Mouse (Mus musculus) myocyte (in vitro differentiated cells): ENCODE measurements around the gene Creb1.

Source experiments
- CEBPB ChIP-seq: IDR thresholded peaks from 2 replicates; pipeline ENCODE4 v1.6.1; 2011; ENCODE audit warnings: mild to moderate bottlenecking, moderate library complexity; ENCODE audit not compliant: poor library complexity, insufficient read depth, severe bottlenecking
- E2F4 ChIP-seq: IDR thresholded peaks from one replicate; pipeline ENCODE4 v1.6.1; 2011; ENCODE audit warnings: mild to moderate bottlenecking, control low read depth, moderate library complexity; ENCODE audit not compliant: insufficient read depth
- MAX ChIP-seq: IDR thresholded peaks from one replicate; pipeline ENCODE4 v1.6.1; 2011; ENCODE audit warnings: low read depth, mild to moderate bottlenecking, control low read depth
- MYOD1 ChIP-seq, 3 experiments: IDR thresholded peaks; one replicate each; pipeline ENCODE4 v1.6.1; 2011; ENCODE audit warnings: control low read depth in 2 of 3, low read depth in 2 of 3, mild to moderate bottlenecking in 2 of 3, moderate library complexity in 1 of 3; ENCODE audit not compliant: insufficient read length in 2 of 3, control insufficient read depth in 1 of 3
- MYOG ChIP-seq, 3 experiments: IDR thresholded peaks; one replicate each; pipeline ENCODE4 v1.6.1; 2011; ENCODE audit warnings: control low read depth in 2 of 3, low read depth in 2 of 3, mild to moderate bottlenecking in 2 of 3; ENCODE audit not compliant: insufficient read length in 2 of 3, control insufficient read depth in 1 of 3, insufficient read depth in 1 of 3
- POLR2A ChIP-seq: IDR thresholded peaks from one replicate; pipeline ENCODE4 v1.6.1; 2011; ENCODE audit warnings: low read depth, mild to moderate bottlenecking, control low read depth, moderate library complexity; ENCODE audit not compliant: insufficient read length
- POLR2AphosphoS2 ChIP-seq: IDR thresholded peaks from one replicate; pipeline ENCODE4 v1.6.1; 2011; ENCODE audit warnings: low read depth, control low read depth; ENCODE audit not compliant: insufficient read length
- TCF12 ChIP-seq: IDR thresholded peaks from one replicate; pipeline ENCODE4 v1.6.1; 2011; ENCODE audit warnings: mild to moderate bottlenecking, control low read depth; ENCODE audit not compliant: poor library complexity, insufficient read depth, severe bottlenecking
- TCF3 ChIP-seq: IDR thresholded peaks from one replicate; pipeline ENCODE4 v1.6.1; 2011; ENCODE audit warnings: low read depth, control low read depth; ENCODE audit not compliant: insufficient read length

- TF ChIP-seq POLR2A (no peak), CEBPB (no peak), POLR2AphosphoS2 (no peak), MYOG (IDR thresholded peaks at IDR 0.05; ENCODE audit: control insufficient read depth in 1 of 3, insufficient read depth in 1 of 3, insufficient read length in 2 of 3, low read depth in 2 of 3) (no peak), MYOD1 (IDR thresholded peaks at IDR 0.05; ENCODE audit: control insufficient read depth in 1 of 3, insufficient read length in 2 of 3, low read depth in 2 of 3) (no peak), TCF12 (no peak), MAX (no peak), E2F4 (no peak), TCF3 (no peak)
Measured at GRCm38 (mm10) chr1:64532067-64532523, 350 bp upstream of the Creb1 start.
